Mouse (Mus musculus) olfactory bulb, adult 2 months (tissue): ENCODE data around the gene Cabcoco1.

Experiments
- CTCF ChIP-seq: fragments of 200-500 bp; IDR thresholded peaks from 2 replicates; pipeline ENCODE4 v1.5.1; 2012; ENCODE audit warnings: low read depth, mild to moderate bottlenecking, low read length, moderate library complexity; ENCODE audit not compliant: insufficient read depth
- POLR2A ChIP-seq: fragments of 200-500 bp; IDR thresholded peaks from 2 replicates; pipeline ENCODE4 v1.6.1; 2012; ENCODE audit warnings: mild to moderate bottlenecking, low read depth, low read length, moderate library complexity; ENCODE audit not compliant: insufficient read depth

- TF ChIP-seq CTCF (no peak), POLR2A (no peak)
These were observed 1.4 kb upstream of the Cabcoco1 start for GRCm38 (mm10) chr10:68543107-68543506.
